Mouse (Mus musculus) C2C12 (cell line): Measurements from ENCODE around the gene H2al1h. TPM values are rescaled to one million over a fixed set of nuclear protein-coding genes. Genes with fewer than 3 reads are reported as not detected.

Experiments
- H3K27me3 ChIP-seq: one replicate; pipeline ENCODE4 v1.6.1; 2011; ENCODE audit not compliant: control insufficient read depth, insufficient read depth, insufficient read length
- H3K36me3 ChIP-seq: one replicate; pipeline ENCODE4 v1.6.1; 2011; ENCODE audit not compliant: control insufficient read depth, insufficient read depth
- H3K4me3 ChIP-seq: one replicate; pipeline ENCODE4 v1.5.1; 2011; ENCODE audit warnings: mild to moderate bottlenecking, control low read depth; ENCODE audit not compliant: poor library complexity, insufficient read depth, severe bottlenecking
- H3K79me2 ChIP-seq: one replicate; pipeline ENCODE4 v1.6.1; 2011; ENCODE audit not compliant: control insufficient read depth, insufficient read depth
- H3K79me3 ChIP-seq: one replicate; pipeline ENCODE4 v1.6.1; 2011; ENCODE audit warnings: low read depth, control low read depth
- H3ac ChIP-seq: one replicate; pipeline ENCODE3; 2011; ENCODE audit warnings: low read depth; ENCODE audit not compliant: control insufficient read depth, insufficient read length
- CEBPB ChIP-seq: IDR thresholded peaks from one replicate; pipeline ENCODE4 v1.6.1; 2011; ENCODE audit warnings: low read depth, mild to moderate bottlenecking, control low read depth, moderate library complexity
- CTCF ChIP-seq: IDR thresholded peaks from one replicate; pipeline ENCODE4 v1.5.1; 2011; ENCODE audit not compliant: control insufficient read depth, insufficient read depth, insufficient read length
- FOSL1 ChIP-seq: IDR thresholded peaks from one replicate; pipeline ENCODE4 v1.8.0; 2011; ENCODE audit warnings: mild to moderate bottlenecking, low read length; ENCODE audit not compliant: poor library complexity, insufficient read depth, severe bottlenecking
- MAX ChIP-seq: IDR thresholded peaks from one replicate; pipeline ENCODE4 v1.6.1; 2011; ENCODE audit warnings: mild to moderate bottlenecking, control low read depth
- MYOD1 ChIP-seq: IDR thresholded peaks from one replicate; pipeline ENCODE4 v1.6.1; 2011; ENCODE audit warnings: low read depth; ENCODE audit not compliant: control insufficient read depth, insufficient read length
- MYOG ChIP-seq: IDR thresholded peaks from one replicate; pipeline ENCODE4 v1.6.1; 2011; ENCODE audit not compliant: control insufficient read depth, insufficient read length; ENCODE audit errors: extremely low read depth
- USF1 ChIP-seq: IDR thresholded peaks from one replicate; pipeline ENCODE4 v1.6.1; 2011; ENCODE audit warnings: low read depth, mild to moderate bottlenecking, control low read depth, moderate library complexity
- polyA plus RNA-seq: library from polyadenylated mRNA; unstranded; fragments of >200 nt; fragmentation: generic; extraction: Trizol; gene quantifications from one replicate; pipeline ENCODE4 v1.2.1, GENCODE M21; 2012; ENCODE audit warnings: missing spikeins

Gene H2al1h
- polyA plus RNA-seq, 1 experiment, result not detected

GRCm38 (mm10) chrX:11360823-11361222, 39.5 kb downstream of the H2al1h start:
- no peak overlapping the region for H3K4me3 ChIP-seq
- H3K79me3 ChIP-seq, result no peaks in the 10 kb centered on the region
- H3K27me3 ChIP-seq, result no peaks in the 10 kb centered on the region
- H3ac ChIP-seq, result no peak overlapping the region
- H3K79me2 ChIP-seq, result no peaks in the 10 kb centered on the region
- no peaks in the 10 kb centered on the region for H3K36me3 ChIP-seq
- TF ChIP-seq FOSL1 (no peak), MYOG (no peak), MAX (no peak), USF1 (no peak), CEBPB (no peak), CTCF (no peak), MYOD1 (no peak)

GRCm38 (mm10) chrX:11361261-11361660, 40.0 kb downstream of the H2al1h start:
- Histone ChIP-seq H3K79me2 (no peaks in the 10 kb centered on the region), H3K79me3 (no peaks in the 10 kb centered on the region), H3ac (no peak overlapping the region), H3K27me3 (no peaks in the 10 kb centered on the region), H3K36me3 (no peaks in the 10 kb centered on the region), H3K4me3 (no peak overlapping the region)
- no peak for TF ChIP-seq USF1
- TF ChIP-seq CEBPB, result peak; percentile 14
- TF ChIP-seq FOSL1, result no peak

GRCm38 (mm10) chrX:11363890-11364289, 42.6 kb downstream of the H2al1h start:
- H3ac ChIP-seq, result no peak overlapping the region
- no peaks in the 10 kb centered on the region for H3K36me3 ChIP-seq
- H3K27me3 ChIP-seq, result no peaks in the 10 kb centered on the region
- TF ChIP-seq MYOG (no peak), MAX (no peak), CTCF (no peak), MYOD1 (no peak), CEBPB (no peak), FOSL1 (no peak), USF1 (no peak)
- no peaks in the 10 kb centered on the region for H3K79me3 ChIP-seq
- no peaks in the 10 kb centered on the region for H3K79me2 ChIP-seq
- no peak overlapping the region for H3K4me3 ChIP-seq

- no peaks in the 10 kb centered on the region for H3K79me3 ChIP-seq
- no peaks in the 10 kb centered on the region for H3K79me2 ChIP-seq
- no peak overlapping the region for H3ac ChIP-seq
Observed at GRCm38 (mm10) chrX:11365151-11365550, 43.9 kb downstream of the H2al1h start.

More at GRCm38 (mm10) chrX:11365151-11365550, 43.9 kb downstream of the H2al1h start:
- no peak for TF ChIP-seq FOSL1
- TF ChIP-seq USF1, result no peak
- no peak for TF ChIP-seq MAX
- no peak for TF ChIP-seq MYOG
- TF ChIP-seq CTCF, result no peak
- TF ChIP-seq MYOD1, result no peak
- no peak for TF ChIP-seq CEBPB
- Histone ChIP-seq H3K27me3 (no peaks in the 10 kb centered on the region), H3K4me3 (no peak overlapping the region), H3K36me3 (no peaks in the 10 kb centered on the region)

Other genes starting within 250 kb of the H2al1h start
- not detected for gene H2al1a, start 22.2 kb upstream of the H2al1h start, polyA plus RNA-seq
- not detected for gene H2al1b, start 19.1 kb upstream of the H2al1h start, polyA plus RNA-seq
- gene H2al1c, start 15.8 kb upstream of the H2al1h start, polyA plus RNA-seq, result not detected
- gene H2al1d, start 12.7 kb upstream of the H2al1h start, polyA plus RNA-seq, result not detected
- not detected for gene H2al1e, start 9.6 kb upstream of the H2al1h start, polyA plus RNA-seq
- not detected for gene H2al1f, start 6.3 kb upstream of the H2al1h start, polyA plus RNA-seq
- gene H2al1g, start 3.2 kb upstream of the H2al1h start, polyA plus RNA-seq, result not detected
- gene H2al1i, start 3.2 kb downstream of the H2al1h start, polyA plus RNA-seq, result not detected
- gene H2al1j, start 6.3 kb downstream of the H2al1h start, polyA plus RNA-seq, result not detected